Mouse (Mus musculus) embryonic stem cell, embryonic (primary cell): ENCODE data around the gene Trir.

Experiments used
- CTCF ChIA-PET, 4 experiments: fragments of 300-600 bp in 2 of 4; fragments of 350-600 bp in 2 of 4; sonication (Branson Sonifier 250); formaldehyde crosslinking; loops; one replicate each; lab custom pipeline; 2022; ENCODE audit warnings: inconsistent platforms in 2 of 4; lab: Charles Lee
- POLR2A ChIA-PET, 4 experiments: fragments of 300-600 bp in 2 of 4; fragments of 350-600 bp in 2 of 4; sonication (Branson Sonifier 250); formaldehyde crosslinking; loops; one replicate each; lab custom pipeline; 2022; ENCODE audit warnings: antibody characterized with exemption in 4 of 4, inconsistent platforms in 1 of 4; lab: Charles Lee

The Trir gene

DNA sequence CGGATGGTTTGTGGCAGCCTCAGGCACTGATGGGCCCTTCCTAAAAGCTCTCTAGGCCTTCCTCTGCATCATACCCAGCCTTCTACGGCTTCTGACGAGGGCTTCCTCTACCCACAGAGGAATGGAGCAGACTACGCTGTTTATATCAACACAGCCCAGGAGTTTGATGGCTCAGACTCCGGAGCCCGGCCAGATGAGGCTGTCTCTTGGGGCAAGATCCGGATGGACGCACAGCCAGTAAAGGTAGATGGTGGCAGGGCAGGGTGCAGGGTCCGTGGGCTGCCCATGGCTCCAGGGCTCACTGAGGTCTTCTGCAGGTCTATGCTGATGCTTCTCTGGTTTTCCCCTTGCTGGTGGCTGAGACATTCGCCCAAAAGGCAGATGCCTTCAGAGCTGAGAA lies 48.0 kb downstream of the Trir start:
- CTCF ChIA-PET: interaction anchor here in 1 of 4 experiments (0.6 to 3.1 kb wide), 4 partner anchors 13 to 77 kb away, joined by 3 to 8 read pairs (median 4); no protein-coding TSS in a partner anchor
- POLR2A ChIA-PET: interaction anchor here in 2 of 4 experiments (0.8 to 12.9 kb wide), 11 partner anchors 9 to 226 kb away, joined by 3 to 479 read pairs (median 10); partner anchors contain the start of genes Fbxw9 (in 2 of the 2), Man2b1 (in 2 of the 2), Tnpo2 (in 1 of the 2) and Trir (in 1 of the 2)

DNA sequence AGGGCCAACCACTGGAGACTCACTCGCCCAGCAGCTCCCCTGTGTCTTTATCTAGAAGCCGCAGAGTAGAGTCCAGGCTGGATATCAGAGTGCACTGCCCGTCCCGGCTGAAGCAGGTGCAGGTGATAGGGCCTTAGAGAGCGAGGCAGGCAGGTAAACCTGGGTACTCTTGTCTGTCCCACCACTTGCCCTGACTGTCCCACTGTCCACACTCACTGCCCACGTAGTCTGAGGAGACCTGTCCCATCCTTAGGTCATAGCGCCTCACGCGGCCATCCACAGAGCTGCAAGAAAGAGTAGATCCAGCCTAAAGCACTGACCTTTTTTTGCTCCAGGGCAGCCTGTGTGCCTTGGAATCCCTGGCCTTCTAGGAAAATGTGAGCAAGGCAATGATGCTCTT lies 49.4 kb downstream of the Trir start:
- CTCF ChIA-PET: interaction anchor here (0.6 to 3.1 kb wide), 57 partner anchors 10 to 1648 kb away, joined by 3 to 32 read pairs (median 4); partner anchors contain the start of genes Tnpo2 (in 2 of the 4), Asna1 (in 1 of the 4), Fbxw9 (in 1 of the 4) and Gcdh (in 1 of the 4)
- POLR2A ChIA-PET: interaction anchor here (0.5 to 12.9 kb wide), 41 partner anchors 9 to 397 kb away, joined by 3 to 479 read pairs (median 6); partner anchors contain the start of genes Fbxw9 (in 3 of the 4), Tnpo2 (in 3 of the 4), Trir (in 2 of the 4) and Asna1 (in 1 of the 4)

DNA sequence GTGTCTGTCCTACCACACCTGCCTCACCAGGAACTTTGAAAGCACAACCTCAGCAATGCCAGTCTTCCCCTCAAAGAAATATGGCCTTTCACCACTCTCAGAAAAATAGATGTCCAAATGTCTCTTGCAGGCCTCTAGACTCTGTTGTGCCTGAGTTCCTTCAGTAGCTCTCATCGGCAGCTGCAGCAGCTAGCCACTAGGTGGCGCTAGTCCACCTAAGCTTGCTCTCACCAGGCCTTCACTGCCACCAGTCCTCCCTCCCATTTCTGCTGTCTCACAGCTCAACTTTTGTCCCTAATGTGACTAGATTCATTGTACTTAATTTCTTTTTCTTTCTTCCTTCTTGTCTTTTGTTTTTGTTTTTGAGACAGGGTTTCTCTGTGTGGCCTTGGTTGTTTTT lies 50.4 kb downstream of the Trir start:
- POLR2A ChIA-PET: interaction anchor here (0.5 to 12.9 kb wide), 51 partner anchors 8 to 396 kb away, joined by 3 to 479 read pairs (median 4); partner anchors contain the start of genes Fbxw9 (in 3 of the 4), Tnpo2 (in 3 of the 4), Trir (in 2 of the 4) and Asna1 (in 1 of the 4)
- CTCF ChIA-PET: interaction anchor here (0.5 to 3.1 kb wide), 53 partner anchors 9 to 1035 kb away, joined by 3 to 32 read pairs (median 4); partner anchors contain the start of genes Asna1 (in 1 of the 4), Cks1brt (in 1 of the 4), Fbxw9 (in 1 of the 4) and Gcdh (in 1 of the 4)
